Mouse (Mus musculus): Measurements from ENCODE around the gene Hist1h2ba.

Gene Hist1h2ba

DNA sequence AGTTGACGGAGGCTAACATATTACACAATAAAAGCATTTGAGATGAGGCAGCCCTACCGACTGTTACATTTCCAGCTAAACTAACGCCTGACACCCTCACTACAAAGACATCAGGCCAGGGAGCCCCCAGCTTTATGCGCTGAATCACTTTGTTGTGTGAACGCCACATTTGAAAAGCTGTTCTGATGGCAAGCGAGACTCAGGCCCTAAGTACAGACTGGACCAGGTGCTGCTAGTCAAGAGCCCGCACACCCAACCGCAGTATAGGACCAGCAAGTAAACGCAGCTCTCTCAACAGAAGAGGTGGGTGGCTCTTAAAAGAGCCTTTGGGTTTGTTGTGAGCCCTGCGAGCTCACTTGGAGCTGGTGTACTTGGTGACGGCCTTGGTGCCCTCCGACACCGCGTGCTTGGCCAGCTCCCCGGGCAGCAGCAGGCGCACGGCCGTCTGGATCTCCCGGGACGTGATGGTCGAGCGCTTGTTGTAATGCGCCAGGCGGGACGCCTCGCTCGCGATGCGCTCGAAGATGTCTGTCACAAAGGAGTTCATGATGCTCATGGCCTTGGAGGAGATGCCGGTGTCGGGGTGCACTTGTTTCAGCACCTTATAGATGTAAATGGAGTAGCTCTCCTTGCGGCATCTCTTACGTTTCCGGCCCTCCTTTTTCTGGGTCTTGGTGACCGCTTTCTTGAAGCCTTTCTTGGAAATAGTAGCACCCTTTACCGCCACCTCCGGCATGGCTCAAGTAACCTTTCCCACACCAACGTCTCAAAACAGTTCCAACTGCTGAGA, at the start of gene Hist1h2ba:
Gene Hist1h2ba (minus strand): TSS at position 736 of the 790 bp plus-strand sequence.
- DNase-seq, result no peak

DNA sequence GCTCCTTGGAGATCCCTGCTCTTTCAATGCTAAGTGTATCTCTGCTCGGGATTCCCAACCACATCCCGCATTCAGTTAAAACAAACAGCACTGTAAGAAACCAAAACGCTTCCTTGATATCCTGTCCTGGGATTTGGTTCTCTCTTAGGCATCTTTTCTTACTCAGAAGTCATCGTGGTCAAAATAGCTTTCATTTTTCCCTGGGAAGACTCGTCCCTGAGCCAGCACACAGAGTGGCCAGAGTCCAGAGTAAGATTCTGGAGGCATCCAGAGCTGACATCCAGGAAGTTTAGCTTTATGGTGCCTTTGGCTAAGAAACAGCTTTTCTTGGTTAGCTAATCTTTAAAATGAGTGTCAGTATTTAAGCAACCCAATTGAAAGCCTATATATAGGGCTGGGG, 38.3 kb upstream of the Hist1h2ba start:
- no peak for DNase-seq

DNA sequence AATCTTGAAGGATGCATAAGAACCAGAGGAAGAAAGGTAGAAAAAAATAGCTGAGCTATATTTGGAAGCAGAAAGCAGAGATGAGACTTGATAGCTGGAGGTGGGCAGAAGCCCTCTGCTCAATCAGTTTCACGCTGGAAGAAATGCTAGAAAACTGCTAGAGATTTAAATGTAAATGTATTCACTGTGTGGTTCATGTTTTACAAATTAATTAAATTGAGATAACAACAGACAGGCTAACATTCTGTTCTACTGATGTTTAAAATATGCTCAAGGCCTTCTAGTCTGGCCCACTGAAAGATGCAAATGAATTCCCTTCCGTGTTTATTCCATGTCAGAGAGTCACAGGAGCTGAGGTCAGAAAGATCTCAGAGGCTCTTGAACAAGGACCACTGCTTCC, 37.9 kb upstream of the Hist1h2ba start:
- no peak for DNase-seq

DNA sequence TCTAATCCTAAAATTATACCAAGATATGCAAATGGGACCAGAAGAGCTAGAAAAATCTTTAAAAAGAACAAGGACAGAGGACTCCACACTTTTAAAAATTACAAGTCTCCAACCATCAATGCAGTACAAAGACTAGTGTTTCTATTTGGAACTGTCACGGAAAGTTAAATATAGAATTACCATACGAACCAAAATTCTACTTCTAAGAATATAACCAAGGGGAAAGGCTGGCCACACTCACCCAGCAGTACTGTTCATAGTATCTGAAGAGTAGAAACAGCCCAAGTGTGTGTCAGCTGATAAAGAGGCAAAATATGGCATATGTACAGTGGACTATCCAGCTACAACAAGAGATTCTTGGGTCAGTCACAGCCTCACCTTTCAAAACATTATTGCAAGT, 31.0 kb upstream of the Hist1h2ba start:
- no peak for DNase-seq

DNA sequence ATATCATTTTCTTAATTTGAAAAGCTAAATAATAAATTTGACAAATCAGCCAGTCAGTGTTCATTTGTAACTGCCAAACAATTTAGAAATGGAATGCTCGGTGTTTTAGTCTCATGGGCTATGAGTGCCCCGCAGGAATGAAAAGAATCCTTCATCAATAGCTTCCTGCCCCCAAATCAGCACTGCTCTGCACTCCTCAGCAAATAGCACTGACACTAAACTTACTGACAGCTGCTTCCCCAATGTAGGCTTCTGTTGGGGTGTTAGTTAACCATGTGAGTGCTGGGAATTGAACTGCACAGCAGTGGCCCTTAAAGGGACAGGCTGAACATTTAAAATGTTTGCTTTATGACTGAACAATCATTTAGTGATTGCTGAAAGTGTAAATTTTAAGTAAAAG, 25.8 kb upstream of the Hist1h2ba start:
- DNase-seq, result no peak

DNA sequence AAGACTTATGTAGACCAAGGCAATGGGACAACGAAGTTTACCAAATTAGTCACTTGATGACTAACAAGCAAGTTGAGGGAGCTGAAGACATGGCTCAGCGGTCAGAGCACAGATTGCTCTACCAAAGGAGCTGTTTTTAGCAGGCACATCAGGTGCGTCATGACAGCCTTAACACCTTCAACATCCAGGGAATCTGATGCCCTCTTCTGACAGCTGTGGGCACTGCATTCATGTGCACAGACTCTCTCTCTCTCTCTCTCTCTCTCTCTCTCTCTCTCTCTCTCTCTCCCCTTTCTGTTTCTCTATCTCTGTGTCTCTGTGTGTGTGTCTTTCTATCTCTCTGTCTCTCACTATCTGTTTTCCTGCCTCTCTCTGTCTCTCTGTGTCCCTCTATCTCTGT, 17.0 kb upstream of the Hist1h2ba start:
- no peak for DNase-seq

DNA sequence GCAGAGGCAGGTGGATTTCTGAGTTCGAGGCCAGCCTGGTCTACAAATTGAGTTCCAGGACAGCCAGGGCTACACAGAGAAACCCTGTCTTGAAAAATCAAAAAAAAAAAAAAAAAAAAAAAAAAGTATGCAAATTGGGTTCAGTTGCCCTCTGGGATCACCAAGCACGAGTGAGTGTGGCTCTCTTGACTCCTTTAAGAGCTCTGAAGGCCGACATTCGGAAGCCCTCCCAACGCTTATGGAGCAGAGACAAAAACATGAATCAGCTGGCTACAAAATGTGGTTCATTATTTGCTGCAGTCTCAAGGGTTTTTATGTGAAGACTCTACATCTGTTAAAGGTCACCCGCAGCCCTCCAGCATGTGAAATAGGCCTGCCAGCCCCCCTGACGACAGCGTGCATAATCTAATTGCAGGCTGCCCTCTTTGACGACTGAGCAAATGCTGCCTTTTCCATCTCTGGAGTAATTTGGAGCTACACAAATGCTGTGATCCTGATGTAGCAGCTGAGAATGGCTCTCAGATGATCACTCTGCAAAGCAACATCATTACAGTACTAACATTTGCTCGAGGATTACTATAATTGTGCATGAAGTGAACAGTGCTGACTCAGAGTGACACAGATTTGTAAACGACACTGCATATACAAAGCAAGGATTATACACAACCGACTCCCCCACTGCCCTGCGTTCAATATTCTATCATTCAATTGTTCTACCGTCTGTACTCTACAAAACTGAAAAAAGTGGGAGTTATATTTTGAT, 15.7 kb upstream of the Hist1h2ba start:
- no peak for DNase-seq

DNA sequence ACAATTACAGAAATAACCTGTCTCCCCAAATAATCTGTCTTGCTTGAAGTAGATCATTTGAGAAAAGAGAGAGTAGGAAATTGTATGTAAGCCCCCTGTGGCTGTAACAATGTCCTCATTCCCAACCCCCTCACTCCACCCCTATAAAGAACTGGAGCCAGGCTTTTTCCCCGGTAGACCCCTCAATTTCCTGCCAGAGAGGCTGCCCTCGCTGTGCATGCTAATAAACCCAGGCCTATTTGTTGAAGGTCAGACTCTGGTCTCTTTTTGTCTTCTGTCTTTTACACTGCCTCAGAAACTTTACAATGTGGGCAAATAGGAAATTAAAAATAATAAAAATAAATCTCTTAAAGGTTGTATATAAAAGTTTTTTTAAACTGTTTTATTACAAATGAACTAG, 12.3 kb upstream of the Hist1h2ba start:
- no peak for DNase-seq

DNA sequence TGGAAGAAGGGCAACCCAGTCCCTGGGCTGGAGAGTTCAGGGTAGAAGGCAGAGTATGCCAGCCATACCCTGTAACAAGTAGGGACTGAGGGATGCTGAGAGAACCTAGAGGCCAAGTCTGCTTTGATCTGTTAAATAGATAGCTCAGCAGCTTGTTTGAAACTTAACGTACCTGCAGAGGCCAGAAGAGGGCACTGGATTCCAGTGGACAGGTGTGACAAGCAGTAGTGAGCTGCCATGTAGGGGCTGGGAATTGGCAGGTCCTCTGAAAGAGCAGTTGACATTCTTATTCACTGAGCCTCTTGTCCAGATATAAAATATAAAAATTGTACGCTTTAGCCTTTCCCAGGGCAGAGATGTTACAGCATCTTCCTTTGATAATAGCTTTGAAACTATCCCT, 8.9 kb upstream of the Hist1h2ba start:
- no peak for DNase-seq

DNA sequence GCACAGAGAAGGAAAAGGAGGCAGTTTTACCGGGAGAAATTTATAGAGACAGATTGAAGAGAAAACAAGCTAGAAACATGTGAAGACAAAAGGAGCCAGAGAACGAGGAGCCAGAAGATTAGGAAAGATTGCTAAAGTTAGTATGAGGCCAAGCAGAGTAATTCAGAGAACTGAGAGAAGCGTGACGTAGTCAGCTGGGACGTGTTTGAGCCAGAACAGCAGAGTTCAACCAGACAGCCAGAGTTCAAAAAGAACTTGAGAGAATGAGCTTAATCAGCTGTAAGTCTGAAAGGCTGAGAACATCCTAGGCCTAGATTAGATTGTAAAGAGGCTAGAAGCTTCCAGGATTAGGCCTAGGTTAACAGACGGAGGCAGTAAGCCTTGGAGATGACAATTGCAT, 6.3 kb upstream of the Hist1h2ba start:
- no peak for DNase-seq

DNA sequence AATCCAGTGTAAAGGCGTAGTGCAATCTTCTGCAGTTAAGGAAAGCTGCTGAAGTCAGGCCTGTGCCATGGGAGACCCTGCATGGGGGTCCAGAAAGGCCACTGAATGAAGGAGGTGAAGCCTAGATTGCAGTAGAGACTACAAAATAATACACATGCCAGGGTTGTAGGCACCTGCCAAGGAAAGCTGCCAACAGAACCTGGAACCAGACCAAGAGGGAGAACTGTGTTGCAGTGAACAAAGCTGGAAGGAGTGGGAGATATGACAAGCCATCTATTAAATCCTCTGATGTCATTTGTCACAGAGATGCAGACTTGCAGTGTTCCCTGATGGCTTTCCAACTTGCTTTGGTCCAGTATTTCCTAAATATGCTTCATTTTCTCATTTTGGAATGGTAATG, 4.7 kb upstream of the Hist1h2ba start:
- no peak for DNase-seq

DNA sequence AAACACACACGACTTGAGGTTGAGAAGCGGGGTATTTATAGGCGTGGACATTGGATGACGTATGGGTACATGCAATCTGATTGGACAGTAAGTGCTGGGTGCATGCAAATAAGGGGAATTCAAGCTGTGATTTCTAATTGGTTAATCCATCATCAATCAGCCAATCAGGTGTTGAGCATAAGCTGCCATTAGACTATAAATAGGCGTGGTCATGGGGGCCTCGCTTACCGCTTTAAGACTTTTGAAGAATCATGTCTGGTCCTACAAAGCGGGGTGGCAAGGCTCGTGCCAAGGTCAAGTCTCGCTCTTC, 210 bp upstream of the Hist1h2ba start, which contains the start of gene Hist1h2aa:
Gene Hist1h2aa (plus strand): TSS at position 252 of the 310 bp plus-strand sequence.
- DNase-seq, result no peak

DNA sequence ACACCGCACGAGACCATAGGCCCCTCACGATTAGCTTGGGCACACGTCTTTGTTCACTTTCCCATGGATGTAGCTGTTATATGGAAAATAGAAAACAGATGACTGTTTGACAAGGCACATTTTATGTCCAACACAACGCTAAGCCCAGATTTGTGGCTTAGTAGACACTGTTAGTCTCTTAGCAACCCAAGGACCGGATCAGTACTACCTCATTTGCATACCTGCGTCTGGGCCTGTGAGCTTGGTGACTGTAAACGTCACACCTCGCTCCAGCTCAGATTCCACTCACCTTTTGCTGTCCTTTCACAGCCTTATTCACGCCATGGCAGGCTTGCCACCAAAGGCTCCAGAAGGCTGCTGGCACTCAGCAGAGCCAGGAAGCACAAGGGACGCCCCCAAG, 3.1 kb downstream of the Hist1h2ba start:
- no peak for DNase-seq

DNA sequence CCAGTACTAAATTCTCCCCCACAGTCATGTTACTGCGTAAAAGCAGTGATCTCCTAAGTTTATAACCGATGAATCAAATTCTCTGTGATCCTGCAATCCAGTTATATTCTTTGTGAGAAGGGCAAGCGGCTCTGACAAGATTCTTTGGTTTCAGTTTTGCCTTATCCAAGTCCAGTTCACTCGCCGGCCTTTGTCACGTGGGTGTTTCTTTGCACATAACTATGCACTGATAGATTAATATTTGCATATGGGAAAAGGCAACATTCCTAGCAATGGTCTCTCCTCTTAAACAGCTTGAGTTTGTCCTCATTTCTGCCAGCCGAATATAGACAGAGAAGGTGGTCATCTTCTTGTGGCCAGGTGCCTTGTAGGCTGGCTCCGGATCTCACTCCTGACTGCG, 3.5 kb downstream of the Hist1h2ba start:
- no peak for DNase-seq

DNA sequence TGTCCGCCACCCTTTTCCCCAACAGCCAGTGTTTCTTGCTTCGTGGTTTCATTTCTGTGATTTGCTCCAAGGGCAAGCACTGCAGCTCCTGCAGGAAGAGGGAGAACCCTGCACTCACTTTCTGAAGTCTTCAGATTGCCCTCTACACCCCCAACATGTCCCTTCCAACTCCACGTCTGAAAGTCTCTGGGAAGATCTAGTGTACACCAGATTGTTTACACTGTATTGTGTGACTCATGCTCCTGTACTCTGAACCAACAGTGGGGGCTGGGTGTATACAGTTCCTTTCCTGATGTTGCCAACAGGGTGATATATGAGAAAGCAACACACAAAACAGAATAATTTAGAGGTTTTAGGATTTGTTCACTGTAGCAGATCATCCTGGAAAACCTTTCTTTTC, 5.3 kb downstream of the Hist1h2ba start:
- no peak for DNase-seq

DNA sequence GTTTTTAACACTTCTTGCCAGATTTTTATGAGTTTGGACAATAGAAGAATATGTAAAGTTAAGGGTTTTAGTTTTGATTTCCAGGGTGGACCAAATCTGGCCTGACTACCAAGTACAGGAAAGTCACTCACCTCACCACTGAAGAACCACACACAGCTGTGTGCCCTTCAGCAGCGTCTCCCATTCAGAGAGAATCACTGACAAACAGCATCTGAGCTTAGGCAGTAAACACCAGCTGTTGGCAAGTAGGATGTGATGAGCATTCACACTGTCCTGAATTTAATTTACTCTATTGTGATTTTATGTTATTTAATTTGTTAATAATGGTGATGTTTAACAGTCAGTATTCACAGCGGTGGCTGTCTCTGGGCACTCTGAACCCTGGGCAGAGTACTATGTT, 8.2 kb downstream of the Hist1h2ba start:
- DNase-seq, result no peak

DNA sequence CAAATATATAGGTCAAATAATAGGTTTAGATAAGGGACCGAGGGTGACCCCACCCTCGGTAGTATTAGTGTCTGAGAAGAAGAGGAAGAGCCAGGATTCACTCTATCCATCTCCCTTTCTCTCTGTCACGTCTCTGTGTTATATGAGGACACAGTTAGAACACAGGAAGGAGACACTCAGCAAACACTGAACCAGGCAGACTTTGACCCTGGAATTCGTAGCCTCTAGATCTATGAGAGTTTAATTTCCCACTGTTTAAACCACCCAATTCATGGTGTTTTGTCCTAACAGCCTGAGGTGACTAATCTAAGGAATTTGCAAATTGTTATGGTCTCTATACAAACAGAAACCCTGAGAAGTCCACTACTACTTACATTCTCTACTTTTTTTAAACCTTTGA, 16.3 kb downstream of the Hist1h2ba start:
- no peak for DNase-seq

DNA sequence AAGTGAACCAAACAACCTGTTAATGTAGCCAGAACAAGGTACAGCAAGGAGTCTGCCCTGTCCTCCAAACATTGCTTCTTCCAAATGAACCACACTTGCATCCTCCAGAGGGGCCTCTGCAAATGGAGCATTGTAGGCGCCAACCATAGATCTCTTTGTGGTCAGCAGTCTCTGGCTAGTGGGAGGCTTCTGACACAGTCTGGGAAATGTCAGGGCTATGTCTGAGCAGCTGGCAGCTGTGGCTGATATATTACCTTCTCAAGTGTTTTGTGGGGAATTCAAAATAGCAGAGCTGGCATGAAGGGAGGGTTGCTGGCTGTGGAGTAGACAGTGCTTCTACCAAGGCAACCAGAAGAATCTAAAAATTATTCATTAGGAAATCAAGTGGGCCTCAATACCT, 17.8 kb downstream of the Hist1h2ba start:
- no peak for DNase-seq

DNA sequence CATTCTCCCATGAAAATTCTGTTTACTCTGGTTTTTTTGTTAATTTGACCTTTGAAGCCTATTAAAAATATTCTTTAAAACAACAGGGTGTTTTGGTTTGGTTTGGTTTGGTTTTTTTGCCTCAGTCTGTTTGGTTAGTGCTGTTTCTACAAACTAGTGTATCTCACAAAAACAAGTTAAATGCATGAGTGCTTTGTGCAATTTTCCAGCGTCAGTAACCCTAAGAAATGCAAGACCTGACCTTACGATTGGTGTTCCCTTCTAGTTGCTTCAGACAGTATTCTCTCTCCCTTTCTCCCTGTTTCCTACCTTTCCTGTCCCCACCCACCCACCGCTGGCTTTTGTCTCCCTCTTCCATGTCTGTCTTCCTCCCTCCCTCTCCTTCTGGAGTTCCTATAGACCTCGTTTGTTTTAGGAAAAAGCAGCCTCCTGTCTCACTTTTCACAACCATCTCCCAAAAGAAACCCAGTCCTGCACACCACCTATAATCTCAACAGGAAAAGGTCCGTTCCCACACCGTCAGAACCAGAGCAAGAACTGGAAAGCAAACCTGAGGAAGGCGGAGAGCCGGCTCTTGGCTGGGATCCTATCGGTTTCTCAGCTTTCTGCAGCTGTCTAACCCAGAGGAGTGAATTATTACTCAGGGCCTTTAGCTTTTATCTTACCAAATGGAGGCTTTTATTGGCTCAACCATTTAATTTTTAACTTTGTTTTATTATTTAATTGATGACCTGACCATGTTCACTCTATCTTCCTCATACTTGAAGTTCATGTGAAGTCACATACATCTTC, 19.4 kb downstream of the Hist1h2ba start, which contains the start of gene Slc17a4:
Gene Slc17a4 (minus strand): TSS at position 634 of the 792 bp plus-strand sequence.
- DNase-seq, result no peak

DNA sequence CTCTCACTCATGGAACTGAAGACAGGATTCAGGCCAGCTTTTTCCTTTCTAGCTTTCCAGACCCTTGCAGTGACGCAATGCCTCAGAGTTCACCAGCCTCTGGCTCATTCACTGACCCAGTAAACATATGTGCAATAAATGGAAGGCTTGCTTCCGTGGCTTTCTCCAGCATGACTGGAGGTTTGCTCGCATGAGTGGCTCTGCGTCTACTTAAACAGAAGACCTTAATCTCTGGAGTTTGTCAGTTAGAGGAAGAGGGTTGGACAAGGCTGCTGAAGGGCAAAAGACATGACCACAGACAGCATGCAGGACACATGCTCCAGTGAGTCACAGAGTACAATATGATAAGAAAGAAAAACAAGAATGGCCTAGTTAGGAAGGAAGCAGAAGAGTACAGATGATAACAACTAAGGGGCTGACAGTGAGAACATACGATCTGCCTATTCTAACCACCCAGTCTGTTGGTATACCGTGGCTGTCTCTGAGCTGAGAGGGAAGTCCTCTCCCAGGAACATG, 20.1 kb downstream of the Hist1h2ba start:
- DNase-seq, result peak; percentile 30

DNA sequence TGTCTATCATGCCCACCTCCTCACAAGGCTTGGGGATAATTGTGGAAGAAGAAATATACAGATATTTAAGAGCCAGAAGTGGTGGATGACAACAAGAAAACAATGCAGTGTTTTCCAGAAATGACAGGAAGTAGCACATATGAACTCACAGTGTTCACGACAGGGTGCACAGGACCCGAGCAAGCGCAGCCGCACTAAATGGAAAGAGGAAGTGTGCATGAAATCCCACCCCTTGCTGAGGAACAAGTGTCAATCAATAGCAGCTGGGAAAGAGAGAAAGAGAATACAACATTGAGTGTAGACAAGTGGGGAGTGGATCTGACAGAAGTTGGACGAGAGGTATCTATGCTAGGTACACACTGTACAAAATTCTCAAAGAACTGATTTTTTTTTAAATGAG, 22.6 kb downstream of the Hist1h2ba start:
- DNase-seq, result no peak

DNA sequence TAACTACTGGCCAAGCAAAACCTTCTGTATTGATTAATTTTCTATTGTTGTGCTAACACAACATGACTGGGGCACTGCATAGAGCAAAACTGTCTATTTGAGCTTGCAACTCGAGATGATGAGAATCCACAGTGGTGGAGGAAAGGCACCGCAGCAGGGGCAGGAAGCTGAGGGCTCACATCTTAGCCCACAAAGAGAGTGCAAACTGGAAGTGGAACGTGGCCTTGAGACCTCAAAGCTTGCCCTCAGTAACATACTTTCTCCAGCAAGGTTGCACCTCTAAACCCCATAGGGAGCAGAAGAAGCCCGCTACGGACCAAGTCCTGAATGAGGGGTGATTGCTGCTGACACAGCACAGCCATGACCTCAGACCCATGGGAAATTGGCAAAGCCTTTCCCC, 23.8 kb downstream of the Hist1h2ba start:
- DNase-seq, result no peak

DNA sequence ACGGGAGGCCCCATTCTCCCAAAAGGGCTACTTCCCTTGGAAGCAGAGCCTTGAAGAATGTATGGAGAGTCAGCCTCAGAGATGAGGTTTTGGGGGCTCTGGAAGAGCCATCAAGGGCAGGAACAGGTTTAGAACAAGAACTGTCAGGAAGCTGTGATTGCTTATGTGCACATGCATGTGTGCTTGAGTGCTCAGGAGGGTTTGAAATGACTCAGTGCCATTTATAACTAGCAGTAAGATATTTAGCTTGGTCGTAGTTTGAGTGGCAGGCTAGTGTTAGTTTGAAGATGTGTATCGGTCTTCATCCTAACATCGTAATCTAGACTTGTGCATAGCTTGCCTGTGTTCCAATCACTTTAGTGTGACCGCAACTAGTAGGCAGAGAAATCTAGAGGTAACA, 27.1 kb downstream of the Hist1h2ba start:
- no peak for DNase-seq

All from liver (tissue).